Mouse (Mus musculus) liver, embryonic 14.5 days (tissue): ENCODE measurements around the gene Cnr2. TPM values are rescaled to one million over a fixed set of nuclear protein-coding genes. Genes with fewer than 3 reads are reported as not detected.
"Not testable (repeated sequence)": the region's sequence is repeated elsewhere in the genome, so short reads cannot be mapped to it uniquely, and the experiment has no call there.

Experiments used
- ATAC-seq: fragments of 200-750 bp; cut with Nextera tagmentation; 2 replicates; pipeline ENCODE4 v1.8.0; 2017; ENCODE audit warnings: moderate number of reproducible peaks, mild to moderate bottlenecking, moderate library complexity; ENCODE audit not compliant: insufficient read depth
- DNase-seq, 3 experiments: peaks; one replicate each; pipeline ENCODE4 v3.0.0-alpha.2; 2012 to 2013; ENCODE audit warnings: low read depth in 3 of 3, low spot score in 3 of 3
- H3K27ac ChIP-seq: fragments of 300-500 bp; sonication (generic); 2 replicates; pipeline ENCODE4 v1.5.1; 2014; ENCODE audit warnings: moderate library complexity, mild to moderate bottlenecking, control low read depth, inconsistent platforms
- H3K27me3 ChIP-seq: fragments of 300-500 bp; sonication (generic); 2 replicates; pipeline ENCODE4 v1.6.1; 2014; ENCODE audit warnings: mild to moderate bottlenecking, low read length, moderate library complexity; ENCODE audit not compliant: control insufficient read depth, insufficient read depth
- H3K36me3 ChIP-seq: fragments of 300-500 bp; sonication (generic); replicated peaks from 2 replicates; pipeline ENCODE4 v1.6.1; 2014; ENCODE audit warnings: low read depth; ENCODE audit not compliant: control insufficient read depth, insufficient read depth
- H3K4me1 ChIP-seq, 2 experiments: fragments of 200-500 bp in 1 of 2; fragments of 300-500 bp in 1 of 2; sonication (generic) in 1 of 2; replicated peaks; 2 replicates each; pipeline ENCODE4 v1.6.1; 2012 to 2014; ENCODE audit warnings: antibody characterized with exemption in 1 of 2, inconsistent platforms in 1 of 2, low read length in 1 of 2; ENCODE audit not compliant: control insufficient read depth in 2 of 2, insufficient read depth in 2 of 2
- H3K4me2 ChIP-seq: fragments of 300-500 bp; sonication (generic); 2 replicates; pipeline ENCODE4 v1.6.1; 2014; ENCODE audit warnings: low read depth, mild to moderate bottlenecking, control low read depth, moderate library complexity
- H3K4me3 ChIP-seq, 2 experiments: fragments of 200-500 bp in 1 of 2; fragments of 300-500 bp in 1 of 2; sonication (generic) in 1 of 2; 2 replicates each; pipeline ENCODE4 v1.5.1; 2012 to 2014; ENCODE audit warnings: low read depth in 2 of 2, low read length in 2 of 2, mild to moderate bottlenecking in 2 of 2, control low read depth in 1 of 2, inconsistent platforms in 1 of 2, moderate library complexity in 1 of 2; ENCODE audit not compliant: insufficient read depth in 1 of 2
- H3K9ac ChIP-seq: fragments of 300-500 bp; sonication (generic); replicated peaks from 2 replicates; pipeline ENCODE4 v1.6.1; 2014; ENCODE audit warnings: mild to moderate bottlenecking, control low read depth, moderate library complexity
- H3K9me3 ChIP-seq: fragments of 300-500 bp; sonication (generic); 2 replicates; pipeline ENCODE4 v1.6.1; 2016; ENCODE audit warnings: low read length, mixed read lengths; ENCODE audit not compliant: control insufficient read depth
- CTCF ChIP-seq: IDR thresholded peaks from 2 replicates; pipeline ENCODE4 v1.5.1; 2016; ENCODE audit warnings: antibody characterized with exemption, low read depth, control low read depth
- EP300 ChIP-seq: IDR thresholded peaks from 2 replicates; pipeline ENCODE4 v1.6.1; 2016; ENCODE audit warnings: antibody characterized with exemption, low read depth
- WGBS: fragments of 180-500 bp; shearing (Covaris S2); extraction: QIAGEN DNeasy Blood & Tissue Kit; methylation state at CpG from one replicate; pipeline ENCODE4 v1.1.7; 2014; ENCODE audit not compliant: insufficient replicate concordance; 5-methylcytosine and 5-hydroxymethylcytosine counted together
- polyA plus RNA-seq, 2 experiments: library from polyadenylated mRNA; depleted of rRNA in 1 of 2; stranded (reverse) in 1 of 2; unstranded in 1 of 2; fragments of >200 nt; fragmentation: Nextera tagmentation in 1 of 2; extraction: Ambion mirVana in 1 of 2; gene quantifications; 2 replicates each; pipeline versions ENCODE4 v1.2.1 to v1.2.3; 2012 to 2014

Gene Cnr2
- polyA plus RNA-seq, 2 experiments: 2.1 to 2.5 TPM

DNA sequence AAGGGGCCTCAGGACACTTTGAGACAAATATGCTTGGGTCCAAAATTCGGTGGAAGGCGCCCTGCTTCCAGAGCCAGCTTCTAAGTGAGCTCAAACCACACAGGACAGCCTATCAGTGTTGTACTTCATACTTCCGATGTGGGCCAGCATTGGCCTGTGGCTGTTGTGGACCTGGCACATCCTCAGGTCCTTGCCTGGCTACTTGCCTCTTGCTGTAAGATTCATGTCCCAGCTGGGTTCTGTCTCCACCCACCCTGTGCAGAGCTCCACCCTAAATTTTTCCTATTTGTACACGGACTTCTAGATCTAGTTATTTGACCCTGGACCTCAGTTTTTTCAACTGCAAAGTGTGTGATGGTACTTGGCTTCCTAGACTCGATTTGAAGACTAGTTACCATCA, 40.3 kb downstream of the Cnr2 start:
- Histone ChIP-seq H3K9ac (no peak overlapping the region), H3K27me3 (no peaks in the 10 kb centered on the region), H3K4me3 (no peak overlapping the region), H3K9me3 (no peaks in the 10 kb centered on the region), H3K27ac (no peak overlapping the region; the same call in 1 of the 2 replicates), H3K36me3 (peaks cover 8% of the 10 kb centered on the region), H3K4me2 (peak overlapping the region; percentile 28), H3K4me1 (peaks cover 11 to 36% of the 10 kb centered on the region in 2 experiments; a peak in 3 of 4 replicates)
- WGBS: 31% methylated on average over 5 of the region's 5 CpGs
- TF ChIP-seq CTCF (no peak), EP300 (no peak)
- ATAC-seq (no peak), DNase-seq (no peak)

DNA sequence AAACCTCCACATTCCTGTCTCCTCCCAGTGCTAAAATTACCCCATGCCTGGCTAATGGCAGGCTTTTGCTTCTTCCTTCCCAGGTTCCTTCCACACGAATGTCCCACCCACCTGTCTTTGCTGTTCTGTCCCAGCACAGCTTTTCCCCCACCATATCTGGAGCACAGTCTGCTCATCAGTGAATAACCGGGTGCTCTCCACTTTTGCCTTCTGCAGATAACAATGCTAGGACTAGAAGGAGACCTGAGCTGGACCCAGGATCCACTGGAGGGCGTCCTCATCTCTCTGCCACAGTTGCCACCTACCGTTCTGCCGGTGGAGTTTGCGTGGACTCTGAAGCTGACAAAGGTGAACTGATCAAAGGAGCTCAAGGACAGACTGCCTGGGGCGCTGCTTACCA, 43.7 kb downstream of the Cnr2 start:
- peak; percentile 55; the same call in 1 of the 2 replicates for ATAC-seq
- DNase-seq: no peak
- Histone ChIP-seq H3K27me3 (no peaks in the 10 kb centered on the region), H3K4me3 (no peak overlapping the region), H3K4me1 (peaks cover 11 to 40% of the 10 kb centered on the region in 2 experiments; a peak in 3 of 4 replicates), H3K27ac (no peak overlapping the region), H3K9ac (no peak overlapping the region), H3K4me2 (no peak overlapping the region), H3K9me3 (no peaks in the 10 kb centered on the region), H3K36me3 (peaks cover 2% of the 10 kb centered on the region; the same call in 1 of the 2 replicates)
- TF ChIP-seq EP300 (no peak), CTCF (peak; percentile 47; the same call in 1 of the 2 replicates)
- WGBS: 40% methylated on average over 7 of the region's 7 CpGs

- H3K4me3 ChIP-seq, H3K9ac ChIP-seq, ATAC-seq, H3K4me2 ChIP-seq, H3K9me3 ChIP-seq, H3K27ac ChIP-seq, H3K27me3 ChIP-seq, DNase-seq, H3K36me3 ChIP-seq: not testable (repeated sequence)
- peaks cover 4 to 23% of the 10 kb centered on the region in 2 experiments for H3K4me1 ChIP-seq
- WGBS: 75% methylated on average over 8 of the region's 8 CpGs
- TF ChIP-seq CTCF: peak; percentile 81
Observed at GRCm38 (mm10) chr4:135941026-135941425, 45.8 kb downstream of the Cnr2 start.

- no peak for TF ChIP-seq CTCF
- no peak for TF ChIP-seq EP300
- Histone ChIP-seq H3K36me3 (peaks cover 2% of the 10 kb centered on the region; the same call in 1 of the 2 replicates), H3K9me3 (no peaks in the 10 kb centered on the region), H3K4me3 (no peak overlapping the region), H3K4me1 (peaks cover 4 to 19% of the 10 kb centered on the region in 2 experiments), H3K27ac (no peak overlapping the region), H3K9ac (no peak overlapping the region), H3K4me2 (no peak overlapping the region), H3K27me3 (no peaks in the 10 kb centered on the region)
- DNase-seq (no peak), ATAC-seq (no peak)
- 44% methylated on average over 6 of the region's 6 CpGs for WGBS
Observed at GRCm38 (mm10) chr4:135942193-135942592, 47.0 kb downstream of the Cnr2 start.

GRCm38 (mm10) chr4:135943389-135943788, 48.2 kb downstream of the Cnr2 start:
- WGBS: 50% methylated on average over 4 of the region's 4 CpGs
- TF ChIP-seq EP300 (no peak), CTCF (no peak)
- no peaks in the 10 kb centered on the region for H3K27me3 ChIP-seq
- no peak overlapping the region for H3K4me2 ChIP-seq
- 0 out of 2 replicates have a peak, but pooled peaks cover 2% of the 10 kb centered on the region for H3K36me3 ChIP-seq
- H3K9me3 ChIP-seq: no peaks in the 10 kb centered on the region
- peaks cover 6 to 22% of the 10 kb centered on the region in 2 experiments for H3K4me1 ChIP-seq
- no peak overlapping the region for H3K9ac ChIP-seq
- H3K4me3 ChIP-seq: no peak overlapping the region
- ATAC-seq: no peak
- no peak overlapping the region for H3K27ac ChIP-seq
- no peak for DNase-seq
